Mouse (Mus musculus) bone marrow macrophage, adult 2 months (primary cell): ENCODE measurements around the gene Fbxl20.

Experiments
- CTCF ChIP-seq: IDR thresholded peaks from 2 replicates; pipeline ENCODE4 v1.5.1; 2012; ENCODE audit warnings: low read depth, mild to moderate bottlenecking, low read length, moderate library complexity
- POLR2A ChIP-seq: IDR thresholded peaks from 2 replicates; pipeline ENCODE4 v1.6.1; 2012; ENCODE audit warnings: mild to moderate bottlenecking, low read depth, low read length, borderline replicate concordance

DNA sequence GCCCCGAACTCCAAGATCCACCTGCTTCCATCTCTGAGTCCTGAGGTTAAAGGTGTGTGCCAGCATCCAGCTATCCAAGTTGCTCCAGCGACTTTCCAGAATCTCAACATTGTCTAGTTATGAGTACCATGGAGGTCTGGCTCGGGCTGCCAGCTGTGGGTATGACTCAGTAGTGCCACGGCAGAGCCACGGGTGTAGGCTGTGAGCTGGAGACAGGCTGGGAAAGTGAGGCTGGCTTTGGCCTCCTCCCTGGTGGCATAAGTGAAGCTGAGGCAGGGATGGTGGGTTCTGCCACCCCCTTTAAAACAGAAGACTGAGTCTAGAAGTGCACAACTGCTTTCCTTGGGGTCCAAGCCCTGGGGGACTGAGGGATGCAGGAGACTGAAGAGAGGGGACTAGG lies 116.1 kb downstream of the Fbxl20 start:
- TF ChIP-seq CTCF, result no peak
- TF ChIP-seq POLR2A, result no peak
